Mouse (Mus musculus) ES-E14 (cell line): ENCODE results near the gene Gm28047. TPM values are rescaled to one million over a fixed set of nuclear protein-coding genes. Genes with fewer than 3 reads are reported as not detected.

ENCODE experiments used
- DNase-seq: peaks from one replicate; pipeline ENCODE4 v3.0.0-alpha.2; 2013; ENCODE audit warnings: low read depth, low spot score
- H3K27ac ChIP-seq: 2 replicates; pipeline ENCODE4 v1.5.1; 2012; ENCODE audit warnings: low read depth, mild to moderate bottlenecking, low read length, moderate library complexity, mixed read lengths; ENCODE audit not compliant: poor library complexity, insufficient read depth, severe bottlenecking
- H3K36me3 ChIP-seq: 2 replicates; pipeline ENCODE4 v1.6.1; 2012; ENCODE audit warnings: mild to moderate bottlenecking, low read length, moderate library complexity, mixed read lengths; ENCODE audit not compliant: control insufficient read depth, poor library complexity, insufficient read depth, severe bottlenecking
- H3K4me1 ChIP-seq, 2 experiments: fragments of 150-350 bp in 1 of 2; sonication (generic) in 1 of 2; 2 replicates each; pipeline ENCODE4 v1.6.1; 2012; ENCODE audit warnings: low read length in 2 of 2, mild to moderate bottlenecking in 1 of 2, mixed read lengths in 1 of 2; ENCODE audit not compliant: control insufficient read depth in 2 of 2, insufficient read depth in 2 of 2, poor library complexity in 1 of 2
- H3K4me3 ChIP-seq, 2 experiments: fragments of 150-350 bp in 1 of 2; sonication (generic) in 1 of 2; 2 replicates each; pipeline ENCODE4 v1.5.1; 2012; ENCODE audit warnings: low read length in 2 of 2, low read depth in 1 of 2, mild to moderate bottlenecking in 1 of 2, mixed read lengths in 1 of 2; ENCODE audit not compliant: insufficient read depth in 1 of 2, poor library complexity in 1 of 2, severe bottlenecking in 1 of 2
- H3K9ac ChIP-seq: 2 replicates; pipeline ENCODE4 v1.6.1; 2012; ENCODE audit warnings: low read depth, mild to moderate bottlenecking, low read length, mixed read lengths; ENCODE audit not compliant: poor library complexity, insufficient read depth, severe bottlenecking
- H3K9me3 ChIP-seq: fragments of 150-350 bp; sonication (generic); 2 replicates; pipeline ENCODE4 v1.6.1; 2012; ENCODE audit warnings: low read depth, mild to moderate bottlenecking, low read length; ENCODE audit not compliant: control insufficient read depth, insufficient read depth
- CHD2 ChIP-seq: IDR thresholded peaks from 2 replicates; pipeline ENCODE4 v1.6.1; 2014; ENCODE audit warnings: mild to moderate bottlenecking, low read depth, low read length, inconsistent platforms
- HCFC1 ChIP-seq: IDR thresholded peaks from 2 replicates; pipeline ENCODE4 v1.6.1; 2012; ENCODE audit warnings: low read length, inconsistent platforms, borderline replicate concordance; ENCODE audit not compliant: insufficient read depth
- MAFK ChIP-seq: IDR thresholded peaks from 2 replicates; pipeline ENCODE4 v1.6.1; 2014; ENCODE audit warnings: mild to moderate bottlenecking, low read depth, low read length, inconsistent platforms; ENCODE audit not compliant: insufficient read depth
- ZC3H11A ChIP-seq: IDR thresholded peaks from 2 replicates; pipeline ENCODE4 v1.6.1; 2012; ENCODE audit warnings: low read depth, mild to moderate bottlenecking, inconsistent platforms, low read length, borderline replicate concordance
- ZNF384 ChIP-seq: IDR thresholded peaks from 2 replicates; pipeline ENCODE4 v1.6.1; 2012; ENCODE audit warnings: low read depth, low read length, inconsistent platforms
- in situ Hi-C, 2 experiments: fragments of 600-800 bp; cut with MboI; formaldehyde crosslinking; loops; one replicate each; pipeline ENCODE4 v1.15.1; 2025; ENCODE audit warnings: low sequenced_read_pairs in 2 of 2, inconsistent platforms in 1 of 2; ENCODE audit not compliant: unreplicated experiment in 2 of 2
- total RNA-seq: library from RNA; depleted of rRNA; stranded (reverse); fragments of 300-350 nt; gene quantifications from 2 replicates; pipeline ENCODE4 v1.2.3, GENCODE M21; 2012; rRNA removed

The Gm28047 gene
- total RNA-seq = not detected in 2 replicates

GRCm38 (mm10) chr15:102624970-102625686 lies at the start of gene Gm28047, which contains the start of gene Atf7:
Gene Gm28047 (minus strand): TSS chr15:102625067.
Gene Atf7 (minus strand): TSS chr15:102625464.
- H3K4me1 ChIP-seq = peaks cover 2% of the 10 kb centered on the region in 2 experiments; a peak in 1 of 4 replicates
- H3K27ac ChIP-seq = peak within 1 kb of the TSS; percentile 93
- TF ChIP-seq ZC3H11A (no peak), MAFK (no peak), ZNF384 (no peak), HCFC1 (peak; percentile 11; the same call in 1 of the 2 replicates), CHD2 (peak; percentile 96)
- in situ Hi-C loops = no loop called here
- peak within 1 kb of the TSS; percentile 81 to 87 for H3K4me3 ChIP-seq
- no peaks in the 10 kb centered on the region for H3K9me3 ChIP-seq
- peak within 1 kb of the TSS; percentile 92 for H3K9ac ChIP-seq
- H3K36me3 ChIP-seq = no peaks in the 10 kb centered on the region
- DNase-seq = peak; percentile 99

- no peaks in the 10 kb centered on the region for H3K9me3 ChIP-seq
- H3K4me1 ChIP-seq = peaks cover 7% of the 10 kb centered on the region in 2 experiments
- in situ Hi-C loops = no loop called here
- H3K27ac ChIP-seq = peak overlapping the region; percentile 54; the same call in 1 of the 2 replicates
- TF ChIP-seq ZNF384 (no peak), CHD2 (peak; percentile 75; the same call in 1 of the 2 replicates), HCFC1 (no peak), MAFK (no peak), ZC3H11A (no peak)
- peak overlapping the region; percentile 44 for H3K4me3 ChIP-seq
- peak overlapping the region; percentile 59; the same call in 1 of the 2 replicates for H3K9ac ChIP-seq
- peaks cover 8% of the 10 kb centered on the region; the same call in 1 of the 2 replicates for H3K36me3 ChIP-seq
- peak; percentile 83 for DNase-seq
Measured at GRCm38 (mm10) chr15:102673548-102673947, 48.7 kb upstream of the Gm28047 start.

- peaks cover 15% of the 10 kb centered on the region for H3K36me3 ChIP-seq
- peak; percentile 26 for DNase-seq
- TF ChIP-seq ZNF384 (no peak), CHD2 (no peak), ZC3H11A (no peak)
- H3K9me3 ChIP-seq = no peaks in the 10 kb centered on the region
- H3K27ac ChIP-seq = peak within 1 kb of the TSS; percentile 73
- peak within 1 kb of the TSS; percentile 79 for H3K9ac ChIP-seq
- H3K4me1 ChIP-seq = peaks cover 7% of the 10 kb centered on the region in 2 experiments
- in situ Hi-C loops = no loop called here
- peak within 1 kb of the TSS; percentile 44 to 61 for H3K4me3 ChIP-seq
Measured at GRCm38 (mm10) chr15:102672215-102673071, 47.6 kb upstream of the Gm28047 start, which contains the start of gene Atp5g2. Gene Atp5g2 (minus strand): TSS chr15:102672352.

- Histone ChIP-seq H3K36me3 (peaks cover 22% of the 10 kb centered on the region), H3K27ac (peak overlapping the region; percentile 73), H3K4me1 (peaks cover 7% of the 10 kb centered on the region in 2 experiments), H3K4me3 (peak overlapping the region; percentile 44 to 61), H3K9ac (peak overlapping the region; percentile 79), H3K9me3 (no peaks in the 10 kb centered on the region)
- in situ Hi-C loops = no loop called here
- TF ChIP-seq HCFC1 = no peak; the same call in 1 of the 2 replicates
- no peak for TF ChIP-seq ZNF384
- TF ChIP-seq MAFK = no peak
- TF ChIP-seq CHD2 = no peak
- no peak for TF ChIP-seq ZC3H11A
- DNase-seq = peak; percentile 57
Measured at GRCm38 (mm10) chr15:102671721-102672214, 46.9 kb upstream of the Gm28047 start.
